Comparison of ENCODE assay signal across 17 mouse cellular contexts in genomic region chr13:94199829-94200228, GRCm38 (mm10).
"Had no signal": no experiment of that assay in that cellular context is flagged by ENCODE, and none has a peak within 500 bp of the region (broad histone marks: within the 10 kb centered on the region; RNA-seq: fewer than 3 reads in every experiment).

No protein-coding gene starts in this region.

- H3K9me3 ChIP-seq: lung, embryonic 15.5 days; megakaryocyte, embryonic 14.5 days; midbrain, embryonic 13.5 days; midbrain, embryonic 15.5 days; stomach, embryonic 15.5 days had no signal

- H3K36me3 ChIP-seq: stomach, embryonic 15.5 days had no signal

- H3K4me2 ChIP-seq: lung, embryonic 15.5 days; midbrain, embryonic 11.5 days; midbrain, embryonic 13.5 days; midbrain, embryonic 15.5 days; stomach, embryonic 15.5 days had no signal

- ATAC-seq: liver, postnatal 0 days; lung, postnatal 0 days; midbrain, embryonic 13.5 days; midbrain, embryonic 15.5 days had no signal

- DNase-seq: liver, postnatal 0 days; lung, adult 2 months; lung, postnatal 14 days; lung, postnatal 36 days; right cerebral cortex, postnatal 14 days; thymus, adult 2 months; thymus, postnatal 25 days; thymus, postnatal 4 days had no signal

- H3K9ac ChIP-seq: liver, postnatal 0 days; lung, embryonic 15.5 days; midbrain, embryonic 13.5 days; midbrain, embryonic 15.5 days; stomach, embryonic 15.5 days had no signal

- H3K4me3 ChIP-seq: lung, embryonic 15.5 days; midbrain, embryonic 13.5 days; midbrain, embryonic 15.5 days; stomach, embryonic 15.5 days had no signal

- H3K4me1 ChIP-seq: lung, embryonic 15.5 days; midbrain, embryonic 13.5 days; midbrain, embryonic 15.5 days; stomach, embryonic 15.5 days had no signal

- H3K27ac ChIP-seq: lung, embryonic 15.5 days; macrophage; midbrain, embryonic 13.5 days; midbrain, embryonic 15.5 days; stomach, embryonic 15.5 days; stomach, postnatal 0 days had no signal

- H3K27me3 ChIP-seq: lung, embryonic 15.5 days; megakaryocyte, embryonic 14.5 days; midbrain, embryonic 13.5 days; midbrain, embryonic 15.5 days; stomach, embryonic 15.5 days had no signal
